Mouse (Mus musculus) naive thymus-derived CD4-positive, alpha-beta T cell, adult 2 months (primary cell): ENCODE data around the gene Kcnh8.
A peak's percentile ranks its signal among the peaks of the same experiment; 100 is the strongest.

Experiments used
- DNase-seq: peaks from one replicate; pipeline ENCODE4 v3.0.0-alpha.2; 2011; ENCODE audit warnings: low read depth

Kcnh8 gene

GRCm38 (mm10) chr17:52602093-52602780 is at the start of gene Kcnh8:
Gene Kcnh8, plus strand, starts transcription at chr17:52602709.
- peak; percentile 34 for DNase-seq

DNA sequence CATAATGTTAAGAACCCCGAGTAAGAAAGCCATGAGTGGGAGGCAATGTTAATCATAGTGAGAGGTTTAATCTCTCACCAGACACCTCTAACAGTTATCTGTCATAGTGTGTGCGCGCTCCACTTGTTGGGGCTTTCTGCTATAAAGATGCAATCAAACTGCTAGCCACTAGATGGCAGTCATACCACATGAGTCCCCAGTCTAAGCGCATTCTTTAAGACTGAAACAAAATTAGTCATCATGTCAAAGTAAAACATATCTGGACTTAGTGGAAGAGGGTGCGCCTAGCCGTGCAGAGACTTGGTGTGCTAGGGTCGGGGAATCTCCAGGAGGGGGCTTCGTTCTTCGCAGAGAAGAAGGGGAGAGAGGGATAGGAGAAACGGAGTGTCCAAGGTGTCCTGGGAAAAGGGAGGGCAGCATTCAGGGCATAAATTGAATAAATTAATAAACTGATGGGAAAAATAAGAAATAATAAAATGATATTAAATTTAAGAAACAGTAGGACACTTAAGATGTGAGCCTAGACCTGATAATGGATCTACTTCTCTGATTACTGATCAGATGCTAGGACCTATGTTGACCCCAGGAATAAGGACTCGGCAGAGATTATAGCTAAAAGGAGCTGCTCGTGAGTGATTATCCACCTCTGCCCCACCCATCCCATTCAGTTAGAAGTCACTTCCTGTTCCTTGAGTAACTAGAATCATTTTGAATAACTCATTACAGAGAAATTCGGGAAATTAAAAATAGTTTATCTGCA is 42.4 kb upstream of the Kcnh8 start:
- peak; percentile 89 for DNase-seq

DNA sequence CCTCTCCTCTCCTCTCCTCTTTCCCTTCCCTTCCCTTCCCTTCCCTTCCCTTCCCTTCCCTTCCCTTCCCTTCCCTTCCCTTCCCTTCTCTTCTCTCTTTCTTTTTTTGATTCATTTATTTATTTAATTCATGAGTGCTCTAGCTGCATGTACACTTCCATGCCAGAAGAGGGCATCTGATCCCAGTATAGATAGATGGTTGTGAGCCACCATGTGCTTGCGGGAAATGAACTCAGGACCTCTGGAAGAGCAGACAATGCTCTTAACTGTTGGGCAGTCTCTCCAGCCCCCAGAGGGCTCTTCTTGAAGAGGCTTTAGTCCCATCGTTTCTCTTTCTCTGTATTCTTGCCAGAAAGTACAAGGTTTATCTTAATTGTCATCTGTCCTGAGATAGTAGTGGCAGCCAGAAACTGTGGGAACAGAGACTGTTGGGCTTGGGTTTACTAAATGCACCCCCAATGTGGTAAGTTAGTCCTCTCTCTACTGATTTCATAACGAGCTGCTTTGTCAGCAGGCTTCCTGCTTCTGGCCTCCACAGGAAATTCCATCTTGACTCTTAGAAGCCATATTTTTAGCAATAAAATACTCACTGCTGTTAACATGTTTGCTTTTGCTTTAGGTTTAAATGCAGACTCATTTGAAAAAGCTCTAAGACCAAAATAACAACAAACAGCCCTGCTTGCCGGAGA is 36.9 kb upstream of the Kcnh8 start:
- DNase-seq = peak; percentile 38

DNA sequence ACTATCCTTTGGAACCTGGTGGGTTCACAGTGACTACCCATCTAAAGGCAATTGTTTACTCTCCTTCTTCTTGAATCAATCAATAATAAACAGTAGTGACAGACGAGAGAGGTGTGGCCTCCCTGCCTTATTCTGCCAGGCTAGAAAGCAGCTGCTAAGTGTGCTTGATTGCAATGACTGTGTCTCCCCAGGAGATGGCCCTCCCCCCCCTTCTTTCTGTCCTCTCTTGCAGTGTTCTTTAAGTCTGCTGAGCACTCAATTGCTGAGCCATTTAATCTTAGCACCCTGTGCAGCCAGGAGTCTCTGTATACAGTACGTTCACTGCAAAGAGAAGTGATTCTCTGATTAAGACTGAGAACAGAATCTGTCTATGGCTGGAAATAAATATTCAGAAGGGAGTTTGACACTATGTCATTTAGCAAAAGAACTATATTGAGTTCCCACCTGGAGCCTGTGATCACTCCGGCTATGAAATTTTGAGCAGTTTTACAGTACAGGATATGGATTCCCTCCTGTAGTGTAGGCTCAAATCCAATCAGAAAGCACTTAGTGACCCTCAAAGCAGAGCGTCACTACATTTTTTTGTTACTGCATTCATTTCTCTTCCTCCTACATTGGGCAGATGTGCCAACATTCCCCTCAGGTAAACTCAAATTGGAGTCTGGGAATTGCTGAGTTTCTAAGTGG is 32.8 kb upstream of the Kcnh8 start:
- DNase-seq = peak; percentile 66

DNA sequence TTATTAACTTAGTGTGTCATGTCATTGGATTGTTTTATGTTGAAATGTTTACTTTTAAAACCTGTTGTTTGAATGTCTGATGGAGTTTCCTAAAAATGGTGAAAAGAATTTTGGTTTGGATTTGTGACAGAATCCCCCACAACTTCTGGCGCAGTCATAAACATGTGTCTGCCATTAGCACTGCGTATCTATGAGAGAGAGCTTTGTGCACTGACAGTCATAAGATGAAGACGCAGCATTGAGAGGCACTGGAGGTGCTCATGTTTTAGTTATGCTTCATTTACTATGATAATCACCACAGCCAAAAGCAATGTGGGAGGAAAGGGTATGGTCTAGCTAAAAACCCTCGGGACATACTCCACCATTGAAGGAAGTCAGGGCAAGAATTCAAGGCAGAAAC is 30.3 kb upstream of the Kcnh8 start:
- no peak for DNase-seq

DNA sequence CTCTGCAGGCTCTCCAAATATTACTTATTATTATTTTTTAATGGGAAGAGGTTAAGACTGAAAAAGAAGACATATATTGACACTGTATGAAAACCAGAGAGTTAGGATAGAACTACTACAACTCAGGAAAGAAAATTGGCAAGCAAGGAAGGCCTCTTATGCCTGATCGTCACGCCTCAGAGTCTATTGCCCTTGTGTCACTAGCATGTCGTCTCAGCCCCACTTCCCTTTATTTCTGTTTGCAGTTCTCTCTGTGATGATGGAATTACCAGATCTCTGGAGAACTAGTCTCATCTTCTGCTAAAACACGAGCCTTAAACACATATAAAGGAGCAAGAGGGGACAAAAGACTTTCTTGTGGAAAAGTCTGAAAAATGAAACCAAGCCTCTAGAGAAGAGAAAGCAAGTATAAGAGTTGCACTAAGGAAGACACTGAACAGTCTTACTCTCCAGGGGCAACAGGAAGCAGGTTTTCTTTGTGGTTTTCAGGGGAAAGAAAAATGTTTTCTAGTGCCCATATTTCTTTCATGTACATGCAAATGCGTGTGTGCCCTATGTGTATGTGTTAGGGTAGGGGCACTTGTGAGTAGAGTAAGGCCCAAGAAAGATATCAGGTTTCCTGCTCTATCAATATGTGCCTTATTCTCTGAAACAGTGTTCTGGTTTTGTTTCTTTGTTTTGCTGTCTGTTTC is 10.9 kb upstream of the Kcnh8 start:
- peak; percentile 66 for DNase-seq

DNA sequence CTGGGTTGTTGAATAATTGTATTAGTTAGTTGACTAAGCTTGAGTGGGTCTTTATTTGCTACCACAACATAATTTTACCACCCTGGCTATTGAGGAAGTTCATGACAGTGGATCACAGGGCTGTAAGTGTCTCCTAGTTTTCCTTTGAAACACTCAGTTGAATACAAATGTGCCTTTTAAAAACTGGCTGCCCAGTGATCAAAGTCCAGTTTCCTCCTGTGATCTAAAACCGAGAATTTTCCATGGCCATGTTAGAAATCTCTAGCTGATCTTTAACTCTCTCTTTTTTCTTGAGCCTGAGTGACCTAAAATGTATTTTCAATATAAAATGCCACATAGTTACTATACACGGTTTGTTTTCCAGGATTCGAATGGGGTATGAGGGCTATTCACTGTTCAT is 3.4 kb upstream of the Kcnh8 start:
- no peak for DNase-seq

- peak; percentile 69 for DNase-seq
Measured at GRCm38 (mm10) chr17:52600882-52601371, 1.6 kb upstream of the Kcnh8 start.

DNA sequence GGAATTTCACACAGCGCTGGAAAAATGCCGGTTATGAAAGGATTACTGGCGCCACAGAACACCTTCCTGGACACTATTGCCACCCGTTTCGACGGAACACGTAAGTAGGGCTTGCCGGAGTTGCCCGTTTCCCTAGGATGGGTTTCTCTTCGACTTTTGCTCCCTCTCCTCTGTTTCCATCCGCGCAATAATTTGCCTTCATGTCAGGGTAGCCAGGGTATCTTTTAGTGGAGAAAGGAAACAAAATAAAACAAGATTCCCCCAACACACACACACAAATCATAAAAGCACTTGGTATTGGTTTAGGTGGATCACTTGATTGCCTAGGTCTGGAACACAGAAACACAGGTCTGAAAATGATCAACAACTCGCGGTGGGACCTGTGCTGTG is 267 bp downstream of the Kcnh8 start:
- DNase-seq = peak; percentile 35

DNA sequence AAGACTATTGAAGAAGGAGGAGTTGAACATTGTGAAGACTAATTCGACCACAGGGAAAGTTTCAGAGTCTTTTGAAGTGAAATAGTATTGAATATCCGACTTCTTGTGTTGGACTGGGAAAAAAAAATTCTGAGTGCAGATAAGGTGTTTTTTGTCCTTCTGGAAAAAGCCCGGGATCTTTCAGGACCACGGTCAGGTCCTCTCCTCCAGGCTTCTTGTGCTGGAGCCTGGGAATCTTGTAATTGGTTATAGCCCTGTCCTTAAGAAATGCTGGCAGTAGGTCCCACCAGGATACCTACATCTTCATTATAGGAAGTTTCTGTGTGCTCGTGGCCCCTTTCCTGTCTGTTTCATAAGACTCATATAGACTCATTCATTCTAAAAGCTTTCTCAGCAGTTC is 902 bp downstream of the Kcnh8 start:
- no peak for DNase-seq

DNA sequence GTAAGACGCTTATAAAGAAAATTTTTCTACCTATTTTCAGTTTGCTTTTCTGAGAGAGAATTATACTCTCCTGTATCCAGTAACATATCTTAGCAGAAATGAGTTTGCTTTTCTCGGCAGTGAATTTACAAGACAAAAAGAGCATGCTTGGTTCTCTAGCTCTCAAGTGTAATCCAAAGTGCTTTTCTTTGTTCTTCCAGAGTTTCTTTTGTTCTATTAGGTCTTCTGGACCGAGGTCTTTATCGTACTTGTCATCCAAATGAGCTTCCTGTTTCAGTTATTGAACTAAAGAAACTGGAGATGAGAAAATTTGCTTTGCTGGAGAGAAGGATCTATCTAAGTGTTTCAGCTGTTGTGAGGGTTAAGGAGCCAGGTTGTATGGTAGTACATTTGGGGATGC is 8.9 kb downstream of the Kcnh8 start:
- no peak for DNase-seq

DNA sequence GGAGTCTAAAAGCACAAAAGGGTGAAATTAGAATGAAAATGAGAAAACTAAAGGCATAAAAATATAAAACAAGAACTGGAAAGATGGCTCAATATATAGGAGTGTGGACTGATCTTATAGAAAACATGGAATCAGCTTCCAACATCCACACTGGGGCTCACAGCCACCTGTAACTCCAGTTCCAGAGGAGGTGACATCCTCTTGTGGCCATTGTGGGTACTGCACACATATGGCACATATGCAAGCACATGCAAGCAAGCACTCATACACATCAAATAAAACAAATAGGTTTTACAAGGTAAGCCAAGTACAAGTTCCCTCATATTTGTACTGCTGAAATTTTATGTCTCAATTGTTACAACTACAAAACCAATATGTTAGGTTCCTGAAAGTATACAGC is 46.7 kb downstream of the Kcnh8 start:
- DNase-seq = peak; percentile 28

DNA sequence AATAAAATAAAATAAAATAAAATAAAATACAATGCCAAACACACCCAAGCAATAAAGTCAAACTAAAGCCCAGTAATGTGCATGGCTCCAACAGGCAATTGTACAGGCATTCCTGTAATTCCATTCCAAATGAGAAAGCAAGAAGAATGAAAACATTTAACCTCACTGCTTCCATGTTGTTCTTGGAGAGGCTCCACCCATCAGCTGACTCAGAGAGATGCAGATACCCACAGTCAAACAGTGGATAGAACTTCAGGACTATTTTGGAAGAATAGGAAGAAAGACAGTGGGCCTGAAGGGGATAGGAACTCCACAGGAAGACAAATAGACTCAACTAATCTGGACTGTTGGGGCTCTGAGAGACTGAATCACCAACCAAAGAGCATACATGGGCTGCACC is 89.5 kb downstream of the Kcnh8 start:
- DNase-seq = no peak

DNA sequence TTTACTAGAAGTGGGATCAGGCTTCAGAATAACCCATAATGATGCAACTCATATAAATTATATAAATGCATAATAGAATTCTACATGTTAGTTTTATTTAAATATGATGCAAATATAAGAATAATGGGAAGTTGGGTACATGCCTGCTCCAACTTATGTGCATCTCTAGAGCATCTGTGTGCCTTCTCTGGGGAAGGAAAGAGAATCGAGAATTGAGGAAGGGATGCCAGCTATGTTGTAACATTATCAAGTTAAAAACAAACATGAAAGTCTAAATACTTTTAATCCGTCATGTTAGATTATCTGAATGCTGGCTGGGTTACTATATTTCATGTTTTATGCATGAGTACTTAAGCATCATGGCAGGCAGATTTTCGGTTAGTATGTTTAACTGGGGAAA is 99.4 kb downstream of the Kcnh8 start:
- no peak for DNase-seq

DNA sequence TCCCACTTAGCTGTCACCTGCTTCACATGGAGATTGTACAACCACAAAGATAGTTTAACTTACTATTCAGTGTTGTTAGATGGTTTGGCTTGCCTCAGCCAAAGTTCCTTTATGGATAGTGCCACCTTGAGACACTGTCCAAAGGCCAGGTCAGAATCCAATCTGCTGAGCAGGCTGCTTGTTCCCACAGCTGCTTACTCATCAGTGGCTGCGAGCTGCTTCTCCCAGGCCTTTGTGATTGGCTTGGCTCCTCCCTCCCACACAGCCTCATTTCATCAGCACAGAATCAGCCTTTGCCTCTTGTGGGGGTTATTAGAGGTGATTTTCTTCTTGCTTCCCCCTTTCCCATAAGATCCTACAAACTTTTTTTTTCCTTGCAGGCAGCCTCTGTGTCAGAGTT is 109.8 kb downstream of the Kcnh8 start:
- DNase-seq = no peak

GRCm38 (mm10) chr17:52722214-52722613 is 119.7 kb downstream of the Kcnh8 start:
- no peak for DNase-seq

- no peak for DNase-seq
Measured at GRCm38 (mm10) chr17:52728806-52729205, 126.3 kb downstream of the Kcnh8 start.

GRCm38 (mm10) chr17:52738436-52738835 is 135.9 kb downstream of the Kcnh8 start:
- no peak for DNase-seq

DNA sequence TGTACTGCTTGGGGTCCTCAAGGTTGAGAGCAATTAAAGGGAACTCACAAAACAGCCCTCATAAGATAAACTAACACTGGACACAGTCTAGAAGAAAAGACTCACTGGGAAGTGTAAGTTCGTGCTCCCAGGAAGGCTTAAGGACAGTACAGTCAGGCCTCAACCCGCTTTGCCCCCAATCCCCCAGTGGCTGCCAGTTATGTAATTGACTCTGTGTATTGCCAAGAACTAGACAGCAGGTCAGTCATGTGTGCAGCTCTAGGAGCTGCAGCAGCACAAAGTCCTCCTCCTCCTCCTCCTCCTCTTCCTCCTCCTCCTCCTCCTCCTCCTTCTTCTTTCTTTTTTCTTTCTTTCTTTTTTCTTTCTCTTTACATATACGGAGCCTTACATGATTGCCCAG is 185.6 kb downstream of the Kcnh8 start:
- no peak for DNase-seq

DNA sequence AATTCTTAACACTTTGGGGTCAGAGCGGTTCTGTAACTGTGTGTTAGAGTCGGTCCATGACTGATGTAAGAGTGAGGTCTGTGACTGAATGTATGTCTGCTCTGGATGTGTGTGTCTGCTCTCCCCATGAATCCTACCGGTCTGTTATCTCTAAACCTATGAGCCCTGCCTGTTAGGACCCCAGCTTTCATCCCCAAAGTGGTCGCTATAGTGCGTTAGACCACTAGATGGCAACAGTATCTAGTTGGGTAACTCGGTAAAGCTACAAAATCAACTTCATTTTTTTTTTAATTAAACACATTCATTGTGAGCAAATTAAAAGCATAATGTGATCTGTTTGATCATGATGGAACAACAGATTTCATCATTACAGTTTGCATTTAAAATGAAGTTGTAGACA is 202.0 kb downstream of the Kcnh8 start:
- no peak for DNase-seq

- no peak for DNase-seq
Measured at GRCm38 (mm10) chr17:52810773-52811172, 208.3 kb downstream of the Kcnh8 start.

GRCm38 (mm10) chr17:52819007-52819406 is 216.5 kb downstream of the Kcnh8 start:
- no peak for DNase-seq
